Mouse (Mus musculus) C2C12 (cell line): ENCODE data around the gene Cdkn2d.

Experiments
- CEBPB ChIP-seq: IDR thresholded peaks from one replicate; pipeline ENCODE4 v1.6.1; 2011; ENCODE audit warnings: low read depth, mild to moderate bottlenecking, control low read depth, moderate library complexity
- CTCF ChIP-seq: IDR thresholded peaks from one replicate; pipeline ENCODE4 v1.5.1; 2011; ENCODE audit not compliant: control insufficient read depth, insufficient read depth, insufficient read length
- FOSL1 ChIP-seq: IDR thresholded peaks from one replicate; pipeline ENCODE4 v1.8.0; 2011; ENCODE audit warnings: mild to moderate bottlenecking, low read length; ENCODE audit not compliant: poor library complexity, insufficient read depth, severe bottlenecking
- MAX ChIP-seq: IDR thresholded peaks from one replicate; pipeline ENCODE4 v1.6.1; 2011; ENCODE audit warnings: mild to moderate bottlenecking, control low read depth
- MYOD1 ChIP-seq: IDR thresholded peaks from one replicate; pipeline ENCODE4 v1.6.1; 2011; ENCODE audit warnings: low read depth; ENCODE audit not compliant: control insufficient read depth, insufficient read length
- MYOG ChIP-seq: IDR thresholded peaks from one replicate; pipeline ENCODE4 v1.6.1; 2011; ENCODE audit not compliant: control insufficient read depth, insufficient read length; ENCODE audit errors: extremely low read depth
- USF1 ChIP-seq: IDR thresholded peaks from one replicate; pipeline ENCODE4 v1.6.1; 2011; ENCODE audit warnings: low read depth, mild to moderate bottlenecking, control low read depth, moderate library complexity

GRCm38 (mm10) chr9:21312134-21312533 is 20.9 kb upstream of the Cdkn2d start, which contains the start of gene Ap1m2:
- TF ChIP-seq CTCF, result no peak
- no peak for TF ChIP-seq FOSL1
- no peak for TF ChIP-seq MYOG
- no peak for TF ChIP-seq USF1
- TF ChIP-seq CEBPB, result no peak
- TF ChIP-seq MAX, result no peak
- no peak for TF ChIP-seq MYOD1
